Mouse (Mus musculus) telencephalon, adult 2 months (tissue): ENCODE data around the gene Polg.

Experiments
- DNase-seq: peaks from one replicate; pipeline ENCODE4 v3.0.0-alpha.2; 2011; ENCODE audit warnings: low read depth, low spot score

Gene Polg

DNA sequence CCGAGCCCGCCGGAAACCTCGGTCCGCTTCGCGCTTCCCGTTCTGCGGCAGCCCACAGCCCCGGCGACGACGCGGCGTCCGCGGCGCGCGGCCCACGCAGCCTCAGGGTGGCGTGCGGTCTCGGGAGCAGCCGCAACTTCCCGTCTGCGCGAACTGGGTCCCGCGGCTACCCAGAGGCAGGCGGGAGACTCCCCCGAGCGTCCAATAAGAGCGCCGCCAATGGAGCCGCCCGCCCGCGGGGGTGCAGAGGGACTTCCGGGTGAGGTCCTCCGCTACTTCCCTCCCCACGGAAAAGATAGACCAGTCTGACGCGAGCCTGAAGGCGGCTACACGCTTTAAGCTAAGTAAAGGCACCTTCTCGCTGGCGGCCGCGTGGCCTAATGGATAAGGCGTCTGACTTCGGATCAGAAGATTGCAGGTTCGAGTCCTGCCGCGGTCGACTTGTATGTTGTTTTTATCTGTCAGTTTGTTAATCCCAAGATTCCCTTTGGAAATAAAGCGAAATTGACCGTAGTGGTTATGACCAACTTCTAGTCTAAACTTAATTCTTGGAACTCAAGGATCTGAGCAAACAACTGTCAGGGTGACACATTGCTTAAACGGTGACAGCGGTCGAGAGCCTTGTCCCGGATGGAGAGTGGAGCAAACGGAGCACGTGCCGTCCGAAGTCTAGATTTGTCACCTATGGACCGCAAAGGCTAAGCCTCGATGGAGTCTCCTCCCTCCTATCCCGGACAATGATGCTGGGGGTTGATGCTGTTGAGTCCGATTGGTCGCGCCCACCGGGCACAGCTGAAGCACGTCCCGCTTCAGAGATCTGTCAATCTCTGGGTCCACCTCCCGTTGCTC, at the start of gene Polg:
Gene Polg (minus strand): TSS at position 310 of the 849 bp plus-strand sequence.
- DNase-seq = peak; percentile 97

DNA sequence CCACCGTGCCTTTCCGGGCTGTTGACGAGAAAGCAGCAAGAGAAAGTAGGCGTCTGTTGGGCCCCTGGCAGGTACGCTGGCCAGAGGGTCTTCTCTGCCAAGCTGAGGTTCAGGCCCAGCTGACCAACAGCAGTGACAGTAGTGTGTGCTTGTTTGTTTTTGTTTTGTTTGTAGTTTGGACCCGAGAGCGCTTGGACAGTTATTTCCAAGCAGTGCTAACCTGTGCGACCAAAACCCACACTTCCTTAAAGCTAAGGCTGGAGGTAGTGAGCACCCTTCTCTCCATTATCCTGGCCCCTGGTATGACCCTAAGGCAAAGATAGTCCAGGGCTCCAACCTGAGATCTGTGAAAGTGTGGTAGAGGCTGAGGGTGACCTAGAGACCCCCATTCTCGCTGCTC, 49.7 kb upstream of the Polg start:
- DNase-seq = no peak

DNA sequence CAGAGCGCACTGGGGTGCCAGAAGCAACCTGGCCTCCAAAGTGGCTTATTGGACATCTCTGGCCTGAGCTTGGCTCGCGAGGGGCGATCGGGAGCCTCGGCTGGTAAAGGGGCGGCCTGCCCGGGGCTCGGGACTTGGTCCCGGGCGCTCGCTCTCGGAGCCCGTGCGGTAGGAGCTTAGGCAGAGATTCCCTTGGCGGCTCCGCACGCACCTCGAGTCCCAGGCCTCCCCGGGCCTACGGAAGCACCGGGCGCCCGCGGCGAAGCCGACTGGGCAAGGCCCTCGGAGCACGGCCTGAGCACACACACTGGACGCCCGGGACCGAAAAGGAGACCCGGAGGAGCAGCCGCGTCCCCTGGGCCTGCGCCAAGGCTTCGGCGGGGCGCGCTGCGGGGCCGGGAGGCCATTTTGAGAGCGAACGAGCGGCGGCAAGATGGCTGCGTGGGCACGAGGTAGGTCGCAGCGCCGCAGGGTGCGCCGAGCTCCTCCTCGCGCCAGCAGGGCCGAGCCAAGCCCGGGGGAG, 49.1 kb upstream of the Polg start:
- DNase-seq = no peak

DNA sequence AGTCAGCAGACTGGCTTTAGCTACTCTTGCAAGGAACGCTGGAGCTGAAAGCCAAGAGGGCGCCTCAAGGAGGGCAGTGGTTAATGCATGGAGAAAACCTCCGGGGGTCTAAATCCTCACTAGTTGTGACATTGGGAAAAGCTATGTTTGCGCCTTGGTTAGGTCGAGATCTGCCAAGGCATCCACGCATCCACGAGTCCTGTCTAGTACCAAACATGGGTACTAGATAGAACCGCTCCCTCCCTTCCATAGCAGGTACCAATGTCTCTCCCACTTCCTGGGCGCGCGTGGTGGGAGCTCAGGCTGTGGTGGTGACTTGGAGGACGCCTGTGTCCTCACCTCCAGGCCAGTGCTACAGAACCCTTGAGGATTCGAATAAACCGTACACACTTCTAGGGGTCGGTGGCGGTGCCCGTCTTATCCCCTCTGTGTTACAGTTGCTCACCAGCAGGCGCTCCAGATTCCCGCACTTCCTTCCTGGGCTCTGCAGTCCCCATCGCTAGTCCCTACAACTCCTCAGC, 48.3 kb upstream of the Polg start:
- DNase-seq = no peak

DNA sequence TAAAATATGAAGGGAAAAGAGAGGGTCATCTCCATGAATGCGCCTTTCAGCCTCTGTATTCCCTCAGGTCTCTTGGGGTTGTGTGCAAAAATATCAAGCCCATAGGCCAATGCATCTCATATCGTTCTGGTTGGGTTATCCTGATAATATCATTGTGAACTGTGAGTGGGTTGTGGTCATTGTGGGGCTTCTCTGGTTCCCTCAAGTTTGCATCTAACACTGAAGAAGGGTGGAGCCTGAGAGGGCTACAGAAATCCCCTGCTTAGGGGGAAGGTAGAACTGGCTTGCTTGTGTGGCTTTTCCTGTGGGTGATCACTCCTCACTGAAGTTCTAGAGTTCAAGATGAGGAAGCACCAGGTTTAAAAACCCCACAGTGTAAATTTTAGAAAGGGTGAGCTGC, 47.3 kb upstream of the Polg start:
- DNase-seq = no peak

DNA sequence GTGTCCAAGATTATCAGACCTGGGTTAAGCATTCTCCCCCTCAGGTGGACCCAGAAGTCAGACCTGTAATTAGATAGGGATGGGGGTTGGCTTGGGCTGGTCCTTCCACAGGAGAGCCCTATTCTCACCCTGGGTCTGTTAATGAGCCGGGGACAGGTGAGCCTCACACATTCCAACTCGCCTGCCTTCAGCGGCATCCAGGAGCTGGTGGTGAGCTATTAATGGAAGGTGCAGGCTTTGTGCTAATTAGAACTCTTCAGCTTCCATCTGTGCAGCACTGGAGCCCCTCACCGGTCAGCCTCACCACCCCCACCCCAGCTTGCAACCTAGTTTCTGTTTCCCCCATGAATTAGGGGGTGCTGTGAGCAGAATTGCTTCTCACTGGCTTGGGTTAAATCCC, 46.3 kb upstream of the Polg start:
- no peak for DNase-seq

DNA sequence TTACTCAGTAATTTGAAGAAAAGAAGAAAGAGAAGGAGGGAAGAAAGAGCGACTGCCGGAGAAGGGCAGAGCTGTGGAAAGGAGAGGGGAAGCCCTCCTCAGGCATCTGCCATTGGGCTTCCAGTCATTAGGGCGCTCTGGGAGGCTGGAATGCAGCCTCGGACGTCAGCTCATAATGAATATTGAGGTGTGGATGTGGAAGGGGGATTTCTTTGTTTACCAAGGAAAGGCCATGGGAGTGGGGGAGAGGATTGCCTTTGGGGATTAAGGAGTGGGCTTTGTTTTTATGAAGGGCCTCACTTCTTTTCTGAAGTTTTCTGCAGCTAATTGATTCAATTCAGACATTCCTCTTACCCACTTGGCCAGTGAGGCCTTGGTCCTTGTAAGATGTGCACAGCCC, 45.5 kb upstream of the Polg start:
- no peak for DNase-seq

DNA sequence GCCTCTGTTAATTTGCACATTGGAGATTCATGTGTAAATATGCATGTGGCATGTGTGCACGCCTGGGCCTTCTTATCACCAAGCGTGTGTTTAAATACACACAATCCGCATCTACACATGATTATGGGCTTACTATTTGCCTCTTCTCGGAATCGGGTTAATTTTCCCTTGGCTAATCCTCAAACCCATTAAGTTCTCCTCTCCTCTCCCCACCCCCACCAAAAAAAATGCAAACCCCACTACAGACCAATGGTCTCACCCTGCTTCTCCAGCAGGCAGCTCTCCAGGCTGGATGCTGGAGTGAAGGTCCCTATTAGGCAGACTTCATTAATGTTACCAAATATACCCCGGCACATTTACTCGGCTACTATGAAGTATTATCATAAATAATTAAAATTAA, 45.0 kb upstream of the Polg start:
- DNase-seq = no peak

DNA sequence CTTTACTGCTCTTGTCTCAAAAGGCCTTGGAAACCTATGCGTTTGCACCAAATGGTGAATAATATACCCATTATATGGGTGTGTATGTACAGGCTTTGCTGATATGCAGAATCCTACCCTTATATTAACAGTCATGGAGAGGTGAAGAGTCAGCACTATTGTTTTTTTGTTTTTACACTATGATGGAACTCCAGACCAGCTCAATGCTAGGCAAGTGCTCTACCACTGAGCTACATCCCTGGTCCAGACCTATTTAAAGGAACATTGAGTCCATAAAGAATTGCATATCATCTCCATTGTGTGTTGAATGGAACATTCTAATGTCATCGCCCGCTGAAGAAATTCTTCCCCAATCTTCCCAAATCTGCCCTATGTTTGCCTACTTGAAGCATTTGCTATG, 44.5 kb upstream of the Polg start:
- no peak for DNase-seq

DNA sequence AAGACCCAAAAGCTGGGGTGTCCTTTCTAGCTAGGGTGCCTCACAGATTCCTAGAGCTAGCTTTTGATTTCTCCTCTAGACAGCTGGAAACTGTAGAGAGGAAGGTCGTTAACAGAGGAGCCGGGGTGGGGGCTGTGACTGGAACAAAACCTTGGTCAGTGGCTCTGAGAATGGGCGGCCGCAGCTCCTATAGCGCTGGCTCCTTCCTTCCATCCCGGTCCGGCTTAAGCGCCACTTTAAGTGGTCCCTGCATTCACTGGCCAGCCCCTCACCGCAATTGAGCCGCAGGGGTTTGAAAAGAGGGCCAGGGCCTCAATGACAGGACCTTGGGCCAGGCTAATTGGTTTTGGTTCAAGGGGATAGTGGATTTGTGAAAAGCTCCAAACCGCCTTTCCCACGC, 43.5 kb upstream of the Polg start:
- DNase-seq = no peak

DNA sequence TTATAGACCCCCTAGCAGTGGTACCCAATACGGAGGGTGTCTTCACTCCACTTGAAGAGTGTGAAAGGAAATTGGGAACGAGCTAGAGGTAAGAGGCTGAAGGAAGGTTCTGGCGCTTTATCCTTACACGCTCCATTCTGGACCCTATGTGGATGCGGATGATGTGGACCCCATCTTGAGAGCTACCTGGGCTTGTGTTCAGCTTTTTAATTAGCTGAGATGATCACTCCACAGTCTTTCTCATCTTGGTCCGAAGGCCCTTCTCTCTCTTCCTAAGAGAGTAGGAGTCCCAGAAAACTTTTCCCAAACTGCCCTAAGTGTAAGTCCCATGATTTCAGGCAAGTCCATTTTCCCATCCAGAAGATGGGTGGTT, 43.1 kb upstream of the Polg start:
- no peak for DNase-seq

DNA sequence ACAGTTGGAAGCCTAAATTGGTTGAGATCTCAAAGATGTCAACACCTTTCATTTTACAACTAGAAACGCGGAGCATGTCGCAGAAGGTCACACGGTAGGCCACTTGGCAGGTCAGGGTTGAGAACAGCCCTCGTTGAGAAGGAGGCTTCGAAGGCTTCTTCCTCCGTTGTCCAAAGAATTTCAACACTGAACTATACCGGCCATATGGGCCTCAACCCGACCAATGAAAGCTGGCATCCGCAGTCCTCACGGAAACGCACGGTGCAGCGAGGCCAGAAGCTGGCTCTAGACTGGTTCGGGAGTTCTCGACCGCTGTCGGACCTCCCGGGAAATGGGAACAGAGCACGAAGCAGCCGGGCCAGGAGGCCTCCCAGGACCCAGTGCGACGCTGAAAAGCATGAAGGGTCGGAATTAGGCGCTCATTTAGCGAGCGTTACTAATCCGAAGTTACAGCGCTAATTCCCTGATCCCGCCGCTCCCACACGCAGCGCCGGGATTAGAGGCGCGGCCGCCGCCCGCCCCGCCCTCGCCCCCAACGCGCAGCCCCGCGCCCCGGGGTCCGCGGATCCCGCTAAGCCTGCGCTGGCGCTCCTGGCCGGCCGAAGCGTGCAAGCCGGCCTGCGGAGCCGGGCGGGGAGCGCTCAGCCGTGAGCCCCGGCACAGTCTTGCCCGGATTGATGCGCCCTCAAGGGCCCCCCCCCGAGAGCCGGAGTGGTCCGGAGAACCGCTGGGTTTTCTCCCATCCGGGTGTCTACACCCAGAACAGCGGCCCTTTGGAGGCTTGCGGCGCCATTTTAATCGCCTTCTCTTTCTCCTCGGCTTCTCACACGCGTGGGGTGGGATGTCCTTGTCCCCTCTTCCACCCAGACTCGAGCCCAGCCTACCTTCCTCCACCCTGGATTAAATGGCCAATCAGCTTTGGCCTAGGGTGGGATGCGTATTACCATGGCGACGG, 42.4 kb upstream of the Polg start:
- DNase-seq = no peak

DNA sequence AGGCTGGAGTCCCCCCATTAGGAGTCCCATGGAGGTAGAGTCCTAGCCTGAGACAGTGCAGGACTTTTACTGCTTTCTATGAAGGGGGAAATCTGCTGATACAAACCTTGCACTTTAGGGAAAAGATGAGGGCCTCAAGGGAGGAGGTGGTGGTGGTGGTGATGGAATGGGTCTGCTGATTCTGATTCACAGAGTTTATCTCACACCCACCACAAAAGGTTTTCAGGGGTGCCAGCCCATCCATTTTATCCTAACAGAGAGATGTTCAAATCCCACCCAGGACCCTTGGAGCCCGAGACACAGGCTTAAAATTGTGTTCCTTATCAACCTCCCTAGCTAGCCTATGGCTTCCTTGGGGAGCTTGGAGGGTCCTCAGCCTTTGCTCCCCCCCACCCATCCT, 41.6 kb upstream of the Polg start:
- DNase-seq = no peak

DNA sequence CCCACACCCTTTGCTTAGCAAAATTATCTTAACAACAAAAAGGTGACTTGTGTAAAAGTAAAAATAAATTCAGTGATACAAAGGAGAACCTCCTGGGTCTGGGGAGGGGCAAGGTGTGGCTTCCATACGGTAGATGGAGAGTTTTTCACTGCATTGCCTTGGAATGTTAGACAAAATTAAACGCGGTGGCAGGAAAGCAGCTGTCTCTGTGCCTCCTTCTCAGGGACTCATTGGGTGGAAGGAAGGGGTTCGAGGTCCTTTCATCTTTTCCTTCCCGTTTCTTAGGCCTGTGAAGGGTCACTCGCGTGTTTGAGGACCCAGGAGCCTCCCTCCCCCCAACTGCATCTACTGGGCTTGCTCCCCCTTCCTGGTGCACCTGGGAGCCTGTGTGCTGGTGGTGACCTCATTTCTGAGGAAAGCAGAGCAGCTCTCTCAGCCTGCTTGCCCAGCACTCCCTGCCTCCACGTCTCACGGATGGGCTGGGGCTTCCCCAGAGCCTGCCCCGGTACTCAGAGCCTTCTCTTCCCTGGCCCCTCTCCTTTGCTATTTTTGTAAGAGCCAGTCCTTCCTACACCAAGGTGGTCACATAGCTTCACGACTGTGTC, 41.0 kb upstream of the Polg start:
- no peak for DNase-seq

DNA sequence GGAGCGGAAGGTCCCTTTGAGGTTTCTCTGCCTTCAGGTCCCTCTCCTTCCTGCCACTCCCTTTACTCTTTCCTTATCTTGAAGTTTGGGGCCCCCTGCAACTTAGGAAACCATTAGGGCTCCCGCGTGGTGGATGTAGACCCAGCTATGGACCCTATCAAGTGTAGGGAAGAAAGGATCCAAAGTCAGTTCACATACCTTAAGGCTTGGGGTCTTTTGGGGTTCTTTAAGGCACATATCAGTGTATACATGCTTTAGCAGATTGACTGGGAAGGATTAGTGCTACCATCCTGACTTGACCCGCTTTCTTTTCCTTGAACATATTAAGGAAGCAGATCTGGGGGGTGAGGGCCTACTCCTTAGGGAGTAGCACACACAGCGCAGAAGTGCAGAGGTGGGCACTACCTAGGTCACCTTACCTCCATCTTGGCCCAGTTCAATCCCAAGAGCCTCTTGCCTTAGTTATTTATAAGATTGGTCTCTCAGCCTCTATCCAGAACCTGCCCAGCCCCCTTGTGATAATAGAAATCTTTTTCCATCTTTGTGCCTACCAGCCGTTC, 40.4 kb upstream of the Polg start:
- DNase-seq = no peak

DNA sequence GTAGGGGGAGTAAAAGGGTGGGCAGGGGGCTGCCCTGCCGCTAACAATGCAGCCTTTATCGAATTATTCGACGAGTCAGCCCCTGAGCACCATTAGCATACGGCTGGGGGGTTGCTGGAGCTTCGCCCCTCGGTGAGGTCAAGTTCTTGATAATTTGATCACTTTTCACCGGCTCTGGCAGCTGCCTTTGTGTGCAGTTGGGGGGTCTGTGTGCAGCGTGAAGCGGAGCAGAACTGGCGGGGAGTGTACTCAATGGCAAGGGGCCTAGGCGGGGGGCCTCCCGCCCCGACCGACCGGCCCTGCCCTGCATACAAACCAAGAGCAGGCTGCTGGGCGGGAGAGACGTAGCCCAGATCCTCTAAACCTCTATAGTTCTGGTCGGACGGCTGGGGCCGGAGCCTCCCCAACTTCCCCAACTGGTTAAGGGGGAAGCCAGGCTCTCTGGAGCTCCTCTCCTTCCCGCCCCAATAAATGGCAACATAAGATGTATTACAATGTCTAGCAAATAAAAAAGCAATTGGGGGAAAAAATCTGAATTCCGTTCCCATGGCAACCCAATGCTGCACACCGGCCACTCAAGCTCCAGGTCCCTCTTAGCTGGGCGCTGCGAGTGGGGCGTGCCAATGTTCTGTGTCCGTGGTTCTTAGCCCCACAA, 39.8 kb upstream of the Polg start:
- DNase-seq = no peak

DNA sequence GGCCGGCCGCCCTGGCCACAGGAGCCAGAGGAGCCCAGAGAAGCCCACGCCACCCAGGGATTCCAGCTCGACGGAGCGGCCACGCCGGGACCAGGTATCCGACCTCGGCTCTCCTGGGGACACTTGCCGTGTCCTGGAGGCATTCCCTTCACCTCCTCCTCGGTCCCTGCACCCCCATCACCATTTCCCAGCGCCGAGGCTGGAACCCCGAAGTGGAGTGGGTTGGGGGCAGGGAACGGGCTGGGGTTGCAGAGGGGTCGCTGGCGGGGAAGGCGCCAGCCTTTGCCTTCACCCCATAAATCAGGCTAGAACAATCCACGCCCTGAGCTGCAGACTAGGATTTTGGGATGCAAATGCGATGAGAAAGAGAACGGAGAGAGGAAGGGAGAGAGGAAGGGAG, 39.2 kb upstream of the Polg start:
- DNase-seq = no peak

DNA sequence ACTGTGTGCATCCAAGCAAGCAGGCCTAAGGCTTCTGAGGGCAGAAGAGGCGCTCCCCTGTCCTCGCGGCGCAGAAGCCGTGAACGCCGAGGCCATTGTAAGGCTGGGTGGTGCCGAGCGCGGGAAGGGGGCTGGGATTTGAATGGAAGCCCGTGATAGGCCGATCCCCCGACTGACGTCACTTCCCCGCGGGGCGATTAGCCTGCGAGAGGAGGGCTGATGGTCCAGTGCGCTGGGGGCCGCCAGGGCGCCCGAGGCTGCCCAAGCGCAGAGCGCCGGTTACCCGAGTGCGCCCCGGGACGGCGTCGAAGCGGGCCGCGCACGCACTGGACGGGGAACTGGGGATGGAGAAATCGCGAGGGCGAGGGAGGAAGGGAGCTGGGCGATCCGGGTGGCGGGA, 38.6 kb upstream of the Polg start:
- DNase-seq = peak; percentile 85

DNA sequence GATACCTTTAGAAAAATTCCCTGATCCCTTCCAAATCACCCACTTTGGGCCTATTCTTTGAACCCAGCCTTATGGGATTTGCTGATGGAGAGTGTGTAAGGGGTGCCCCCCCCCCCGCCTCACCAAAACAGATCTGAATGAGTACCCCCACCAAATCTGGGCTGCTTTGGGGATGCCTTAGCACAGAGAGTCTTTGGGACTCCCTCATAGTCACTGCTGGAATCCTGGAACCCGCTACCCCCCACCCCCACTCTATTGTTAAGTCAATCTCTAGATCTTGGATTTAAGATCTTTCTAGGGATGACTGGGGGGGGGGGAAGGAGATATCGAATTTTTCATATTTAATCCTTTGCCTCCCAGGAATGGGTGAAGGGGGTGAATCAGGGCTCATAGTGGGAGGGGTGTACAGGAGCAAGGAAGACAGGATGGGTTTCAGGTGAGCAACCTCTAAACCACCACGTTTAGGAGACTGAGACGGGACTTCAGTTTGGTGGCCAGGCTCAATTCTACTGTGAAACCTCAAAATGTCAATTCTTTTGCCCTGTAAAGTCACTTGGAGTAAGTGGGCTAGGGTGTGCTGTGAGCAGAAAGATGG, 37.6 kb upstream of the Polg start:
- no peak for DNase-seq

DNA sequence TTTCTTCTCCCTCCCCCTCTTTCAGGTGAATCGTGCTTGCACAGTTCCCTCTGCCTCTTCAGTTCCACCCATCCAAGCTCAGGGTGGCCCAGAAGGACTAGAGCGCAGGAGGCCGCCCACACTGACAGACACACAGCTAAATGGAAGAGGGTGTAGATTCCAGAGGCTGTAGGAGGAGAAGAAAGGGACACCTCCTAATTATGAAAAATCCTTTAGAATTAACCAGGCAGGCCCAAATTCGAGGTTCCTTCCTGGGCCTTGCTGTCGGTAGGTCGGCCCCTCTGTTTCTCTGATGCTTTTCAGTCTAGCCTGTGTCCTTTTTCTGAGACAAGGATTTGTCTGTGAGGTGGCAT, 36.9 kb upstream of the Polg start:
- DNase-seq = no peak
